Mouse (Mus musculus): ENCODE measurements at regions not wholly inside any gene's neighbourhood (a gene's known extent, or its start where the extent isn't known, plus 50 kb on each side); places are given as distances from the start of the nearest gene placed in this dataset.
A peak's percentile ranks its signal among the peaks of the same experiment; 100 is the strongest.

GRCm38 (mm10) chr8:26513001-26513400 lies 393.7 kb downstream of the Gm45692 start:
- DNase-seq (ENCODE audit: low spot score in 2 of 2) = no peak

- DNase-seq (ENCODE audit: low spot score in 2 of 2) = no peak
Measured at GRCm38 (mm10) chr8:26524237-26524636, 404.9 kb downstream of the Gm45692 start.

GRCm38 (mm10) chr8:26526474-26527185 lies 407.3 kb downstream of the Gm45692 start:
- DNase-seq (ENCODE audit: low spot score in 2 of 2) = no peak

GRCm38 (mm10) chr8:26527186-26527580 lies 407.8 kb downstream of the Gm45692 start:
- no peak for DNase-seq (ENCODE audit: low spot score in 2 of 2)

- DNase-seq (ENCODE audit: low spot score in 2 of 2) = no peak
Measured at GRCm38 (mm10) chr8:26529921-26530320, 410.6 kb downstream of the Gm45692 start.

GRCm38 (mm10) chr8:26533444-26534421 lies 414.4 kb downstream of the Gm45692 start:
- DNase-seq (ENCODE audit: low spot score in 2 of 2) = peak in 1 of 2 experiments; percentile 67

- DNase-seq (ENCODE audit: low spot score in 2 of 2) = no peak
Measured at GRCm38 (mm10) chr8:26535816-26536215, 416.5 kb downstream of the Gm45692 start.

GRCm38 (mm10) chr8:26553691-26554090 lies 423.4 kb upstream of the Zfp703 start:
- DNase-seq (ENCODE audit: low spot score in 2 of 2) = no peak

- DNase-seq (ENCODE audit: low spot score in 2 of 2) = no peak
Measured at GRCm38 (mm10) chr8:26559196-26559595, 417.9 kb upstream of the Zfp703 start.

GRCm38 (mm10) chr8:26563151-26563550 lies 414.0 kb upstream of the Zfp703 start:
- no peak for DNase-seq (ENCODE audit: low spot score in 2 of 2)

- DNase-seq (ENCODE audit: low spot score in 2 of 2) = no peak
Measured at GRCm38 (mm10) chr8:26564254-26564653, 412.9 kb upstream of the Zfp703 start.

GRCm38 (mm10) chr8:26568423-26569060 lies 408.6 kb upstream of the Zfp703 start:
- DNase-seq (ENCODE audit: low spot score in 2 of 2) = no peak

- DNase-seq (ENCODE audit: low spot score in 2 of 2) = peak in 1 of 2 experiments; percentile 42
Measured at GRCm38 (mm10) chr8:26588841-26589240, 388.3 kb upstream of the Zfp703 start.

- DNase-seq (ENCODE audit: low spot score in 2 of 2) = no peak
Measured at GRCm38 (mm10) chr8:26590591-26591212, 386.4 kb upstream of the Zfp703 start.

- DNase-seq (ENCODE audit: low spot score in 2 of 2) = peak in 1 of 2 experiments; percentile 17
Measured at GRCm38 (mm10) chr8:26591266-26591665, 385.9 kb upstream of the Zfp703 start.

- no peak for DNase-seq (ENCODE audit: low spot score in 2 of 2)
Measured at GRCm38 (mm10) chr8:26593536-26594368, 383.4 kb upstream of the Zfp703 start.

- no peak for DNase-seq (ENCODE audit: low spot score in 2 of 2)
Measured at GRCm38 (mm10) chr8:26594369-26594920, 382.7 kb upstream of the Zfp703 start.

GRCm38 (mm10) chr8:26595431-26596018 lies 381.6 kb upstream of the Zfp703 start:
- DNase-seq (ENCODE audit: low spot score in 2 of 2) = no peak

GRCm38 (mm10) chr8:26596665-26597362 lies 380.3 kb upstream of the Zfp703 start:
- DNase-seq (ENCODE audit: low spot score in 2 of 2) = no peak
